Mouse (Mus musculus) heart, embryonic 15.5 days (tissue): ENCODE data around the gene Insl6. TPM values are rescaled to one million over a fixed set of nuclear protein-coding genes. Genes with fewer than 3 reads are reported as not detected.

Experiments used
- ATAC-seq: fragments of 200-750 bp; cut with Nextera tagmentation; replicated peaks from 2 replicates; pipeline ENCODE4 v1.8.0; 2017; ENCODE audit warnings: low read depth, moderate TSS enrichment; ENCODE audit not compliant: insufficient number of reproducible peaks, insufficient read depth, low FRiP score
- H3K27ac ChIP-seq: fragments of 300-500 bp; sonication (generic); 2 replicates; pipeline ENCODE4 v1.5.1; 2015; ENCODE audit warnings: mild to moderate bottlenecking, inconsistent platforms
- H3K27me3 ChIP-seq: fragments of 300-500 bp; sonication (generic); 2 replicates; pipeline ENCODE4 v1.6.1; 2015; ENCODE audit warnings: inconsistent platforms
- H3K36me3 ChIP-seq: fragments of 300-500 bp; sonication (generic); 2 replicates; pipeline ENCODE4 v1.6.1; 2015; ENCODE audit warnings: mild to moderate bottlenecking, inconsistent platforms
- H3K4me1 ChIP-seq: fragments of 300-500 bp; sonication (generic); replicated peaks from 2 replicates; pipeline ENCODE4 v1.6.1; 2015; ENCODE audit warnings: inconsistent platforms
- H3K4me2 ChIP-seq: fragments of 300-500 bp; sonication (generic); 2 replicates; pipeline ENCODE4 v1.6.1; 2015; ENCODE audit warnings: inconsistent platforms, mild to moderate bottlenecking, moderate library complexity
- H3K4me3 ChIP-seq: fragments of 300-500 bp; sonication (generic); 2 replicates; pipeline ENCODE4 v1.5.1; 2015; ENCODE audit warnings: mild to moderate bottlenecking, inconsistent platforms
- H3K9ac ChIP-seq: fragments of 300-500 bp; sonication (generic); 2 replicates; pipeline ENCODE4 v1.6.1; 2015; ENCODE audit warnings: mild to moderate bottlenecking, inconsistent platforms
- H3K9me3 ChIP-seq: fragments of 300-500 bp; sonication (generic); replicated peaks from 2 replicates; pipeline ENCODE4 v1.6.1; 2016; ENCODE audit warnings: inconsistent platforms
- WGBS: fragments of 180-500 bp; shearing (Covaris S2); methylation state at CpG from one replicate; pipeline ENCODE4 v1.1.7; 2015; ENCODE audit warnings: mixed read lengths; 5-methylcytosine and 5-hydroxymethylcytosine counted together
- polyA plus RNA-seq: library from polyadenylated mRNA; unstranded; fragments of >200 nt; fragmentation: Nextera tagmentation; extraction: Ambion mirVana; gene quantifications from 2 replicates; pipeline ENCODE4 v1.2.1, GENCODE M21; 2015

Gene Insl6
- polyA plus RNA-seq, result 3.6 and 4.0 TPM in 2 replicates

- Histone ChIP-seq H3K27ac (no peak within 1 kb of the TSS), H3K4me2 (peak within 1 kb of the TSS; percentile 80), H3K9me3 (no peaks in the 10 kb centered on the region), H3K4me3 (peak within 1 kb of the TSS; percentile 50), H3K9ac (peak within 1 kb of the TSS; percentile 56), H3K27me3 (no peaks in the 10 kb centered on the region), H3K36me3 (no peaks in the 10 kb centered on the region), H3K4me1 (0 out of 2 replicates have a peak, but pooled peaks cover 3% of the 10 kb centered on the region)
- peak; percentile 93 for ATAC-seq
- WGBS, result 4% methylated on average over 24 of the region's 31 CpGs
Observed at GRCm38 (mm10) chr19:29325053-29325851, at the start of gene Insl6. TSS of gene Insl6 (minus strand) at chr19:29325356.

GRCm38 (mm10) chr19:29374947-29375346, 49.8 kb upstream of the Insl6 start:
- no peaks in the 10 kb centered on the region for H3K27me3 ChIP-seq
- no peak overlapping the region for H3K4me3 ChIP-seq
- no peak overlapping the region for H3K27ac ChIP-seq
- no peaks in the 10 kb centered on the region for H3K4me1 ChIP-seq
- no peak overlapping the region for H3K4me2 ChIP-seq
- H3K9ac ChIP-seq, result no peak overlapping the region
- no peaks in the 10 kb centered on the region for H3K9me3 ChIP-seq
- no peaks in the 10 kb centered on the region for H3K36me3 ChIP-seq
- WGBS, result 87% methylated on average over 9 of the region's 9 CpGs
- ATAC-seq, result no peak

GRCm38 (mm10) chr19:29373438-29373837, 48.3 kb upstream of the Insl6 start:
- no peaks in the 10 kb centered on the region for H3K36me3 ChIP-seq
- H3K9me3 ChIP-seq, result no peaks in the 10 kb centered on the region
- no peaks in the 10 kb centered on the region for H3K4me1 ChIP-seq
- H3K9ac ChIP-seq, result 0 out of 2 replicates have a peak overlapping the region, but pooled peaks have one; percentile 1
- no peak for ATAC-seq
- no peaks in the 10 kb centered on the region for H3K27me3 ChIP-seq
- no peak overlapping the region for H3K27ac ChIP-seq
- peak overlapping the region; percentile 54 for H3K4me2 ChIP-seq
- H3K4me3 ChIP-seq, result peak overlapping the region; percentile 29
- 38% methylated on average over 11 of the region's 11 CpGs for WGBS

- 86% methylated on average over 3 of the region's 3 CpGs for WGBS
- H3K9ac ChIP-seq, result no peak overlapping the region
- ATAC-seq, result no peak
- no peak overlapping the region for H3K4me3 ChIP-seq
- H3K27ac ChIP-seq, result no peak overlapping the region
- no peak overlapping the region for H3K4me2 ChIP-seq
- H3K27me3 ChIP-seq, result no peaks in the 10 kb centered on the region
- H3K9me3 ChIP-seq, result no peaks in the 10 kb centered on the region
- H3K4me1 ChIP-seq, result peaks cover under 1% of the 10 kb centered on the region
- H3K36me3 ChIP-seq, result no peaks in the 10 kb centered on the region
Observed at GRCm38 (mm10) chr19:29372621-29373020, 47.5 kb upstream of the Insl6 start.

GRCm38 (mm10) chr19:29372138-29372537, 47.0 kb upstream of the Insl6 start:
- no peaks in the 10 kb centered on the region for H3K27me3 ChIP-seq
- peak overlapping the region; percentile 22 for H3K4me3 ChIP-seq
- ATAC-seq, result no peak
- H3K27ac ChIP-seq, result no peak overlapping the region
- H3K4me2 ChIP-seq, result peak overlapping the region; percentile 33; the same call in 1 of the 2 replicates
- 52% methylated on average over 4 of the region's 4 CpGs for WGBS
- H3K9me3 ChIP-seq, result no peaks in the 10 kb centered on the region
- no peaks in the 10 kb centered on the region for H3K36me3 ChIP-seq
- peaks cover 4% of the 10 kb centered on the region for H3K4me1 ChIP-seq
- no peak overlapping the region for H3K9ac ChIP-seq

GRCm38 (mm10) chr19:29371284-29372081, 46.3 kb upstream of the Insl6 start:
- Histone ChIP-seq H3K9me3 (no peaks in the 10 kb centered on the region), H3K4me3 (peak overlapping the region; percentile 22), H3K36me3 (no peaks in the 10 kb centered on the region), H3K9ac (no peak overlapping the region), H3K27ac (no peak overlapping the region), H3K4me2 (peak overlapping the region; percentile 33; the same call in 1 of the 2 replicates), H3K27me3 (no peaks in the 10 kb centered on the region), H3K4me1 (peaks cover 6% of the 10 kb centered on the region)
- 79% methylated on average over 18 of the region's 18 CpGs for WGBS
- ATAC-seq, result no peak

GRCm38 (mm10) chr19:29370545-29371283, 45.6 kb upstream of the Insl6 start:
- no peaks in the 10 kb centered on the region for H3K36me3 ChIP-seq
- no peak overlapping the region for H3K27ac ChIP-seq
- no peak overlapping the region for H3K9ac ChIP-seq
- no peak for ATAC-seq
- H3K4me3 ChIP-seq, result no peak overlapping the region
- H3K4me2 ChIP-seq, result no peak overlapping the region
- peaks cover 6% of the 10 kb centered on the region for H3K4me1 ChIP-seq
- H3K9me3 ChIP-seq, result no peaks in the 10 kb centered on the region
- 85% methylated on average over 7 of the region's 7 CpGs for WGBS
- no peaks in the 10 kb centered on the region for H3K27me3 ChIP-seq

- Histone ChIP-seq H3K9me3 (no peaks in the 10 kb centered on the region), H3K4me1 (peaks cover 6% of the 10 kb centered on the region), H3K27me3 (no peaks in the 10 kb centered on the region), H3K27ac (no peak overlapping the region), H3K9ac (no peak overlapping the region), H3K4me2 (no peak overlapping the region), H3K4me3 (no peak overlapping the region), H3K36me3 (no peaks in the 10 kb centered on the region)
- 61% methylated on average over 12 of the region's 12 CpGs for WGBS
- no peak for ATAC-seq
Observed at GRCm38 (mm10) chr19:29370112-29370511, 45.0 kb upstream of the Insl6 start.

- Histone ChIP-seq H3K4me1 (peaks cover 6% of the 10 kb centered on the region), H3K27ac (no peak overlapping the region), H3K9ac (no peak overlapping the region), H3K27me3 (no peaks in the 10 kb centered on the region), H3K36me3 (no peaks in the 10 kb centered on the region), H3K4me3 (no peak overlapping the region), H3K9me3 (no peaks in the 10 kb centered on the region), H3K4me2 (no peak overlapping the region)
- 71% methylated on average over 3 of the region's 3 CpGs for WGBS
- ATAC-seq, result no peak
Observed at GRCm38 (mm10) chr19:29368671-29369309, 43.6 kb upstream of the Insl6 start.

- H3K9me3 ChIP-seq, result no peaks in the 10 kb centered on the region
- no peak overlapping the region; the same call in 1 of the 2 replicates for H3K4me3 ChIP-seq
- no peak overlapping the region for H3K27ac ChIP-seq
- no peaks in the 10 kb centered on the region for H3K27me3 ChIP-seq
- no peaks in the 10 kb centered on the region for H3K36me3 ChIP-seq
- no peak overlapping the region for H3K9ac ChIP-seq
- H3K4me1 ChIP-seq, result peaks cover 6% of the 10 kb centered on the region
- H3K4me2 ChIP-seq, result no peak overlapping the region
- 81% methylated on average over 2 of the region's 2 CpGs for WGBS
- ATAC-seq, result no peak
Observed at GRCm38 (mm10) chr19:29368041-29368440, 42.9 kb upstream of the Insl6 start.
